Mouse (Mus musculus): ENCODE data around the gene Olfr193. TPM values are rescaled to one million over a fixed set of nuclear protein-coding genes. Genes with fewer than 3 reads are reported as not detected.
"Not testable (repeated sequence)": the region's sequence is repeated elsewhere in the genome, so short reads cannot be mapped to it uniquely, and the experiment has no call there.

The Olfr193 gene
- polyA plus RNA-seq, 1 experiment, result not detected

DNA sequence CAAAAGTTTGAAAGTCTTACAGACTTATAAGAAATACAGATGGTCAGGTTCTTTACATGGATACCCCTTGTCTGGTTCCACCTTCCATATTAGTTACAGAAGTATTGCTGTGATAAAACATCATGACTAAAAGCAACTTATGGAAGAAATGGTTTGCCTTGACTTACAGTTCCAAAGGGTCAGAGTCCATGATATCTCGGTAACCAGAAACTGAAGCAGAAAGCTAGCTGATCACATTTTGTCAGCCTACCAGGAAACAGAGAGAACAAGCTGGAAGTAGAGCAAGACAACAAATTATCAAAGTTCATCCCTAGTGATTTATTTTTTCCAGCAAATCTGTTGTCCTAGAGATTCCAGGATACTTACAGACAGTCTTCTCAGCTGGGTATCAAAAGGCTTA lies 38.2 kb downstream of the Olfr193 start:
- Histone ChIP-seq H3K4me1 (ENCODE audit: control insufficient read depth, insufficient read depth, low read length) (no peaks in the 10 kb centered on the region), H3K4me3 (ENCODE audit: insufficient read depth, low read length) (no peak overlapping the region), H3K27ac (ENCODE audit: insufficient read depth, low read length) (no peak overlapping the region)
- no peak for TF ChIP-seq CTCF (IDR thresholded peaks at IDR 0.05; ENCODE audit: extremely low read depth, insufficient read depth, low read length)
- no peak for TF ChIP-seq POLR2A (IDR thresholded peaks at IDR 0.05; ENCODE audit: extremely low read depth, insufficient read depth, low read length)

DNA sequence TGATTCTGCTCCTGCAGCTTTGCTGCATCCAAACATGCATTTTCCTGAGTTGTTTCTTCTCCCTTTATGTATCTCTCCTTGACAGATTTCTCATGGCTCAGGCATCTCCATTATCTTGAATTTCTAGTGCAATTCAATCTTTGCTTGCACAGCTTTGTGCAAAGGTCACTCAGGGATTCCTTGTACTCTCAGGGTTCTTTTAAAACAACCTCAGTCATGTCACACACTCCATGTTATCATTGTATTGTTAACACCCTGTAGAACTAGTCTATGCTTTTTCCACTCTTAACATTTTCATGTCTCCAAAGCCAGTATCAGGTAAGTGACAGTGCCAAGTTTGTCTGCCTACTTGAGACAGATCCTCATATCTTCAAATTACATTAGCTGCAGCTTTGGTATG lies 39.9 kb downstream of the Olfr193 start:
- Histone ChIP-seq H3K4me3 (ENCODE audit: insufficient read depth, low read length) (no peak overlapping the region), H3K4me1 (ENCODE audit: control insufficient read depth, insufficient read depth, low read length) (no peaks in the 10 kb centered on the region), H3K27ac (ENCODE audit: insufficient read depth, low read length) (no peak overlapping the region)
- TF ChIP-seq POLR2A (IDR thresholded peaks at IDR 0.05; ENCODE audit: extremely low read depth, insufficient read depth, low read length) (no peak), CTCF (IDR thresholded peaks at IDR 0.05; ENCODE audit: extremely low read depth, insufficient read depth, low read length) (no peak)

DNA sequence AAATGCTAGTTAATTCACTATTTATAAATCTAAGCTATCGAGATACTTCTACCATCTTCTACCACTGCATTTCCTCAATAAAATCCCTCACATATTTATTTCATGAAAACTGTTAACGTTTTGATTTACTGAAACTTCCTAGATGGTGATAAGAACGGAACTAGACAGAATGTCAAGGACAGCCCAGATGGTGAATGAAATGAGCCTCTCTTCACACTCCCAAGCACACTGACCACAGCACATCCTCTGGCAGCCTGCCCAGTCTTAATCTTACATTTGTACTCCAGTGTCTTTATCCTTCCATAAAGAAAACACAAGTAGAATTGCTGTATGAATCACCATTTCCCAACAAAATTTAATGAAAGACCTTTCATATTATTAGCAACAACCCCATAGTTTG lies 49.3 kb downstream of the Olfr193 start:
- not testable (repeated sequence) for H3K4me3 ChIP-seq (ENCODE audit: insufficient read depth, low read length); H3K27ac ChIP-seq (ENCODE audit: insufficient read depth, low read length); H3K4me1 ChIP-seq (ENCODE audit: control insufficient read depth, insufficient read depth, low read length)

Other genes starting within 250 kb of the Olfr193 start
- gene Olfr177, start 237.1 kb downstream of the Olfr193 start, polyA plus RNA-seq (2012; rRNA removed), result not detected in 2 replicates
- gene Olfr178, start 219.8 kb downstream of the Olfr193 start, polyA plus RNA-seq (2012; rRNA removed), result not detected in 2 replicates
- gene Olfr181, start 183.1 kb downstream of the Olfr193 start, polyA plus RNA-seq (2012; rRNA removed), result not detected in 2 replicates
- not detected in 2 replicates for gene Olfr180, start 182.5 kb downstream of the Olfr193 start, polyA plus RNA-seq (2012; rRNA removed)
- gene Olfr183, start 116.5 kb downstream of the Olfr193 start, polyA plus RNA-seq (2012; rRNA removed), result 0.06 TPM in 1 of 2 replicates, not detected in the other
- not detected in 2 replicates for gene Olfr186, start 81.6 kb downstream of the Olfr193 start, polyA plus RNA-seq (2012; rRNA removed)
- not detected in 2 replicates for gene Olfr187, start 72.1 kb downstream of the Olfr193 start, polyA plus RNA-seq (2012; rRNA removed)
- not detected in 2 replicates for gene Olfr190, start 33.9 kb downstream of the Olfr193 start, polyA plus RNA-seq (2012; rRNA removed)
- gene Olfr191, start 22.1 kb downstream of the Olfr193 start, polyA plus RNA-seq (2012; rRNA removed), result not detected in 2 replicates
- not detected in 2 replicates for gene Olfr194, start 9.2 kb upstream of the Olfr193 start, polyA plus RNA-seq (2012; rRNA removed)
- not detected in 2 replicates for gene Olfr195, start 35.2 kb upstream of the Olfr193 start, polyA plus RNA-seq (2012; rRNA removed)
- gene Olfr196, start 58.6 kb upstream of the Olfr193 start, polyA plus RNA-seq (2012; rRNA removed), result not detected in 2 replicates
- gene Olfr198, start 91.7 kb upstream of the Olfr193 start, polyA plus RNA-seq (2012; rRNA removed), result not detected in 2 replicates
- gene Olfr199, start 107.9 kb upstream of the Olfr193 start, polyA plus RNA-seq (2012; rRNA removed), result not detected in 2 replicates
- not detected in 2 replicates for gene Olfr201, start 160.8 kb upstream of the Olfr193 start, polyA plus RNA-seq (2012; rRNA removed)
- not detected in 2 replicates for gene Olfr202, start 174.9 kb upstream of the Olfr193 start, polyA plus RNA-seq (2012; rRNA removed)
- not detected in 2 replicates for gene Olfr203, start 187.0 kb upstream of the Olfr193 start, polyA plus RNA-seq (2012; rRNA removed)
- gene Olfr204, start 206.4 kb upstream of the Olfr193 start, polyA plus RNA-seq (2012; rRNA removed), result not detected in 2 replicates
- gene Olfr205, start 219.3 kb upstream of the Olfr193 start, polyA plus RNA-seq (2012; rRNA removed), result not detected in 2 replicates
- not detected in 2 replicates for gene Olfr206, start 237.4 kb upstream of the Olfr193 start, polyA plus RNA-seq (2012; rRNA removed)

All from cortical plate, adult 2 months (tissue).